Mouse (Mus musculus) neural tube, embryonic 11.5 days (tissue): ENCODE results near the gene Gpbp1. TPM values are rescaled to one million over a fixed set of nuclear protein-coding genes. Genes with fewer than 3 reads are reported as not detected.

Experiments
- ATAC-seq: fragments of 200-750 bp; cut with Nextera tagmentation; 2 replicates; pipeline ENCODE4 v1.8.0; 2017; ENCODE audit warnings: moderate number of reproducible peaks, mild to moderate bottlenecking, moderate TSS enrichment, moderate library complexity; ENCODE audit not compliant: insufficient read depth, low FRiP score, low TSS enrichment
- DNase-seq: peaks from one replicate; pipeline ENCODE4 v3.0.0-alpha.2; 2015; ENCODE audit warnings: low spot score
- H3K27ac ChIP-seq: fragments of 300-500 bp; sonication (generic); 2 replicates; pipeline ENCODE4 v1.5.1; 2014; ENCODE audit warnings: low read depth, mild to moderate bottlenecking, low read length
- H3K27me3 ChIP-seq: fragments of 300-500 bp; sonication (generic); 2 replicates; pipeline ENCODE4 v1.6.1; 2014; ENCODE audit warnings: mild to moderate bottlenecking, low read length, mixed read lengths; ENCODE audit not compliant: control insufficient read depth, insufficient read depth
- H3K36me3 ChIP-seq: fragments of 300-500 bp; sonication (generic); 2 replicates; pipeline ENCODE4 v1.6.1; 2014; ENCODE audit warnings: mild to moderate bottlenecking, low read length, moderate library complexity, mixed read lengths; ENCODE audit not compliant: control insufficient read depth, insufficient read depth
- H3K4me1 ChIP-seq: fragments of 300-500 bp; sonication (generic); 2 replicates; pipeline ENCODE4 v1.6.1; 2014; ENCODE audit warnings: low read length, mixed read lengths; ENCODE audit not compliant: control insufficient read depth, insufficient read depth
- H3K4me2 ChIP-seq: fragments of 300-500 bp; sonication (generic); 2 replicates; pipeline ENCODE4 v1.6.1; 2014; ENCODE audit warnings: low read depth, mild to moderate bottlenecking, moderate library complexity
- H3K4me3 ChIP-seq: fragments of 300-500 bp; sonication (generic); 2 replicates; pipeline ENCODE4 v1.5.1; 2014; ENCODE audit warnings: low read depth, low read length
- H3K9ac ChIP-seq: fragments of 300-500 bp; sonication (generic); 2 replicates; pipeline ENCODE4 v1.6.1; 2014; ENCODE audit warnings: mild to moderate bottlenecking, low read length
- H3K9me3 ChIP-seq: fragments of 300-500 bp; sonication (generic); 2 replicates; pipeline ENCODE4 v1.6.1; 2016; ENCODE audit warnings: low read length; ENCODE audit not compliant: control insufficient read depth
- WGBS: fragments of 180-500 bp; shearing (Covaris S2); extraction: QIAGEN DNeasy Blood & Tissue Kit; methylation state at CpG from one replicate; pipeline ENCODE4 v1.1.7; 2014; 5-methylcytosine and 5-hydroxymethylcytosine counted together
- polyA plus RNA-seq: library from polyadenylated mRNA; unstranded; fragments of >200 nt; fragmentation: Nextera tagmentation; extraction: Ambion mirVana; gene quantifications from 2 replicates; pipeline ENCODE4 v1.2.1, GENCODE M21; 2014

The Gpbp1 gene
- polyA plus RNA-seq, 1 experiment from 2014 or later, result 129 TPM

DNA sequence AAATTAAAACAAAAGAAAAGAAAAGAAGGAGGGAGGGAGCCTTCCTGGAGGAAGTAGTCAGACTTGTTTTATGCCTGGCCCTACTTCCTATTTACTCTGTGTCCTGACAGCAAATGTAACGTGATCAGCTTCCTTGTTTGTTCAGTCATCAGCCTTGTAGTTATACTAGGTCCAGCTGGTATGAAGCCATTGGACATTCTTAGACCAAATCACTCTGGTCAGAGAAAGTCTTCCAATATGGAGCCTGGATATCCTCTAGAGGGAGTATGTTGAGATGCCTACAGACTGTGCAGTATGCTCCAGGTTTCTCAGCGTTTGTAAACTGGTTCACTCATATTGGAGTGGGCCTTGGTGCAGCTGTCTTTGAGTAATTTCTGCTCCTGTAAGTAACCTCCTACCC lies 71.8 kb downstream of the Gpbp1 start:
- DNase-seq (no peak), ATAC-seq (no peak)
- 72% methylated on average over 2 of the region's 2 CpGs for WGBS
- no peaks in the 10 kb centered on the region for H3K4me1 ChIP-seq
- no peak overlapping the region for H3K27ac ChIP-seq
- H3K4me3 ChIP-seq, result no peak overlapping the region
- H3K9ac ChIP-seq, result no peak overlapping the region
- no peaks in the 10 kb centered on the region for H3K36me3 ChIP-seq
- no peaks in the 10 kb centered on the region for H3K9me3 ChIP-seq
- no peak overlapping the region for H3K4me2 ChIP-seq
- no peaks in the 10 kb centered on the region for H3K27me3 ChIP-seq

DNA sequence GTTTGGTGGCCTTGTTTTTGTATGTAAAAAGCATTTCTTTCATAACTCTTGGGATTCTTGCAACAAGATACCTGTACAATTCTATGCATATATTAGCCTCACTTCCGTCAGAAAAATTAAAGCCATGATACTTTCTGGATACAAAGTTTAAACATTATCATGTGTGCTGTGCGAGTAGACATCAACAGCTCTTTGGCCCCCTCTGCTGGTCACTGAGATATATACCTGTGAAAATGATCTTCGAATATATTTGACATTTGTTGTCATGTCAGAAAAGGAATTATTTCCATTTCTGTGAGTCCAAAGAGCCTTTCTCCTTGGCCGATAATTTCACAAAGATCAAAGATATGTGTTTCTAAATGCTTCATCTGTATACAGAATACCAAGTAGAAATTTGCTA lies 76.8 kb downstream of the Gpbp1 start:
- no peaks in the 10 kb centered on the region for H3K36me3 ChIP-seq
- no peaks in the 10 kb centered on the region for H3K4me1 ChIP-seq
- ATAC-seq, result no peak
- H3K4me3 ChIP-seq, result no peak overlapping the region
- H3K9me3 ChIP-seq, result no peaks in the 10 kb centered on the region
- H3K27ac ChIP-seq, result no peak overlapping the region
- peak; percentile 50 for DNase-seq
- H3K4me2 ChIP-seq, result no peak overlapping the region
- no peaks in the 10 kb centered on the region for H3K27me3 ChIP-seq
- no peak overlapping the region for H3K9ac ChIP-seq
- 45% methylated on average over 4 of the region's 4 CpGs for WGBS

DNA sequence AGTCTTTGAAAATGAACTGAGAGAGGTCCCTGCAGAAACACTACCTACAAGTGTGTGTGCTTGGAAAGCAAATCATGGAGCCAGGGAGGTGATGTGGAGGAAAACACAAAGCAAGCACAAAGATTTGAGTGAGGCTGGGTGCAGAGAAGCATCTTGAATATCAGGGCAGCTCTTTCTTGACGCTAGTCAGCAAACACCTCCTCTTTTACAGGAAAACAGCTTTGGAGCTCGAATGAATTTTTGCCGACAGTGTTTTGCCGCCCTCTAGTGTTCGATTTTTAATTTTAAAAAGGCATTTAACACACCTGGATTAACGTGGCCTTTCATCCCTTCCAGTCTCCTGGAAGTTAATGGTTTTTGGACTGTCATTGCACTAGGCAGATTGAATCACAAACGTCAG lies 79.1 kb downstream of the Gpbp1 start:
- WGBS, result 5% methylated on average over 7 of the region's 7 CpGs
- ATAC-seq (no peak), DNase-seq (peak; percentile 41)
- Histone ChIP-seq H3K4me1 (no peaks in the 10 kb centered on the region), H3K4me2 (no peak overlapping the region), H3K9ac (no peak overlapping the region), H3K36me3 (no peaks in the 10 kb centered on the region), H3K27me3 (no peaks in the 10 kb centered on the region), H3K9me3 (no peaks in the 10 kb centered on the region), H3K27ac (no peak overlapping the region), H3K4me3 (no peak overlapping the region)

DNA sequence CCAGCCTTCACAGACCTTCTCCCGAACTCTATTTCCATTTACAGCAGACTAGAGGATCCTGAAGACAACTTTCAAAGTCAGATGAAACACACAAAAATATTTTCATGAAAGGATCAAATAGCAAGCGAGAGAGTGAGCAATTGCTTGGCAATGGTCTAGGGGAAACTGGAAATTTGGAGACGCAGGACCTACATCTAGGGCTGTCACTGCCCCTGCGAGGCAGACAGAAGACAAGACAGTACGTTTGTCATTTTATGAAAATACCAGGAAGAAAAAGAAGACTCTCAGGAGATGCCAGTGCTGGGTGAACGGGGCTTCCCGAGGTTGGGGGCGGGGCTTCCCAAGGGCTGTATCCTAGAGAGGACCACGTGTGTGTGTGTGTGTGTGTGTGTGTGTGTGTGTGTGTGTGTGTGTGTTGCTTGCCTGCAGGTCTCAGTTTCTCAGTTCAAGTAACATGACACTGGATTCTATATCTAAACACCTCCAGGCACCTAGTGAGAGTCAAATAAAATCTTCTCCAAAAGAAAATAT lies 83.0 kb downstream of the Gpbp1 start:
- Histone ChIP-seq H3K27me3 (no peaks in the 10 kb centered on the region), H3K4me1 (no peaks in the 10 kb centered on the region), H3K9me3 (no peaks in the 10 kb centered on the region), H3K27ac (no peak overlapping the region), H3K4me3 (no peak overlapping the region), H3K9ac (no peak overlapping the region), H3K4me2 (no peak overlapping the region), H3K36me3 (no peaks in the 10 kb centered on the region)
- DNase-seq (no peak), ATAC-seq (no peak)
- WGBS, result 70% methylated on average over 9 of the region's 9 CpGs

DNA sequence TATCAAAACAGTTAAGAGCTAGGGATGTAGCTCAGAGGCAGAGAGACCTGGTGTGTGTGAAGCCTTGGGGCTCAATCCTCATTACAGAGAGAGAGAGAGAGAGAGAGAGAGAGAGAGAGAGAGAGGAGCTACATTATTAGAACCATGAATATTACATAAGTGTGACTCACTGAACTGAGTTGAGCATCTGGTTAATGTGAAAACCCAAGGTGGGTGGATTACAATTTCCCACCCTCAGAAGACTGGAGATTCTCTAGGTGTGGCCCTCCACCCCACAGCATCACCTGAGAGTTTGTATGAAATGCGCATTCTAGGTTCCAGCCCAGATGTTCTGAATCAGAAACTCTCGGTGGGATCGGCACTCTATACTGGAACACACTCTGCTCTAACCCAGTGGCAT lies 84.0 kb downstream of the Gpbp1 start:
- H3K9me3 ChIP-seq, result no peaks in the 10 kb centered on the region
- WGBS, result 95% methylated on average over 3 of the region's 3 CpGs
- H3K27me3 ChIP-seq, result no peaks in the 10 kb centered on the region
- no peaks in the 10 kb centered on the region for H3K4me1 ChIP-seq
- H3K4me3 ChIP-seq, result no peak overlapping the region
- no peak overlapping the region for H3K9ac ChIP-seq
- H3K4me2 ChIP-seq, result no peak overlapping the region
- no peak for DNase-seq
- H3K27ac ChIP-seq, result no peak overlapping the region
- no peaks in the 10 kb centered on the region for H3K36me3 ChIP-seq
- ATAC-seq, result no peak

DNA sequence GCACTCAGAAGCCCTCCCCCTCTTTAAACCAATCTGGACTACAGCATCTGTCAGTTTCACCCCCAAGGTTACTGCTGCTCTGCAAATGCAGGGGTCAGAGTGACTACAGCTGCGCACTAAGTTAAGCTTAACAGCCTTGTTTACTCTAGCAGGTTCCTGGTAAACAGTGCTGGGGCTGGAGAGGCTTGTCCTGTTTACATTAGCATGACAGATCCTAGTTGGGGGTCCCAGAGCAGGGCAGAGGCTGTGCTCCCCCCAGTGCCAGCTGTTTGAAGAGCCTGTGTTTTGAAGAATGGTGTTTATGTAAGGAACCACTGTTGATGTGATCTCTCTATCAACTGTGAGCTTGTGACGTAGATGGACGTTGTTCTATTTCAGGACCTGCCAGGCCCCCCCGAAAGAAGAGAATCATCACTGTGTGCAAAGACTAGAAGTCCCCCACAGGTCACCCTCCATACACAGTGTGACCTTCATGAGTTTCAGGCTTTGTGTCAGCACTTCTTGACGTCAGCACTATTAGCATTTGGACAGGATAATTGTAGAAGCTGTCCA lies 92.2 kb downstream of the Gpbp1 start:
- Histone ChIP-seq H3K9ac (no peak overlapping the region), H3K27me3 (no peaks in the 10 kb centered on the region), H3K4me3 (no peak overlapping the region), H3K9me3 (no peaks in the 10 kb centered on the region), H3K4me1 (no peaks in the 10 kb centered on the region), H3K4me2 (no peak overlapping the region), H3K36me3 (no peaks in the 10 kb centered on the region), H3K27ac (no peak overlapping the region)
- WGBS, result 39% methylated on average over 5 of the region's 5 CpGs
- DNase-seq (no peak), ATAC-seq (no peak)

DNA sequence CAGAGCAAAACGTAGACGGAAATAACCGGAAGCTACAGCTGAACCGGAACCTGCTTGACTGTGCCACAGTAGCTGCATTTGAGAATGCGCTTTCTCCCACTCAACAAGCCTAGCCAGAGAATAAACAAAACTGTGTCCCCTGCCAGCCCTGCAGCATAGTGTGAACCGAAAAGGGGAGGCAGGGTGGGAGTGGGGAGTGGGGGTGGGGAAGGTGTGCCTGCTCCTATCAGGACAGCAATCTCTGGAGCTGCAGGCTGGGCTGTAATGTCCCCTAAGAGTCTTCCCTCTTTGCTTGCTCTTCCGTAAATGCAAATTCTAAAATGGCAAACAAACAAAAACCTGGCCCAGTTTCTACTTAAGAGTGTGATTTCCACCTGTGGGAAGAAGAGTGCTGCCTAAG lies 92.8 kb downstream of the Gpbp1 start:
- H3K27me3 ChIP-seq, result no peaks in the 10 kb centered on the region
- H3K36me3 ChIP-seq, result no peaks in the 10 kb centered on the region
- no peak overlapping the region for H3K4me3 ChIP-seq
- H3K27ac ChIP-seq, result no peak overlapping the region
- no peaks in the 10 kb centered on the region for H3K4me1 ChIP-seq
- 51% methylated on average over 7 of the region's 7 CpGs for WGBS
- no peak overlapping the region for H3K9ac ChIP-seq
- no peak for DNase-seq
- no peak overlapping the region for H3K4me2 ChIP-seq
- ATAC-seq, result no peak
- no peaks in the 10 kb centered on the region for H3K9me3 ChIP-seq

DNA sequence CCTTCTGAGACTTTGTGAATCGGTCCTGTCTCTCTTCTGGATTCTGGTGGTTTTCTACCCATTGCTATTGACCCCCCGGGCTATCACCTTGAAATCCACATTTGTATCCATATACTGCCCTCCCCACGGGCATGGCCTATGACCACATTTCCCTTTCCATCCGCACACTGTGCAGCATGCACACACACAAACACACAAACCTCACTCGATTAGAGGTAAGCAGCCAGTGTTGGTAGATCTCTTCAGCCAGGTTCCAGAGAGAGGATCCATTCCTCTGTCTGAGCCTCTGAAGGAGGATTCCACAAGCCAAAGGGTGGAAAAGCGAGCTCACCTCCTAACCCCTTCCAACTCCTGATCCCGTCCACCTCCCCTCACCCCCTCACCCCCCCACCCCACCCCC lies 94.4 kb downstream of the Gpbp1 start:
- no peaks in the 10 kb centered on the region for H3K4me1 ChIP-seq
- H3K4me2 ChIP-seq, result no peak overlapping the region
- no peaks in the 10 kb centered on the region for H3K9me3 ChIP-seq
- WGBS, result 92% methylated on average over 7 of the region's 7 CpGs
- ATAC-seq (no peak), DNase-seq (no peak)
- H3K4me3 ChIP-seq, result no peak overlapping the region
- no peak overlapping the region for H3K27ac ChIP-seq
- no peaks in the 10 kb centered on the region for H3K27me3 ChIP-seq
- no peaks in the 10 kb centered on the region for H3K36me3 ChIP-seq
- no peak overlapping the region for H3K9ac ChIP-seq

DNA sequence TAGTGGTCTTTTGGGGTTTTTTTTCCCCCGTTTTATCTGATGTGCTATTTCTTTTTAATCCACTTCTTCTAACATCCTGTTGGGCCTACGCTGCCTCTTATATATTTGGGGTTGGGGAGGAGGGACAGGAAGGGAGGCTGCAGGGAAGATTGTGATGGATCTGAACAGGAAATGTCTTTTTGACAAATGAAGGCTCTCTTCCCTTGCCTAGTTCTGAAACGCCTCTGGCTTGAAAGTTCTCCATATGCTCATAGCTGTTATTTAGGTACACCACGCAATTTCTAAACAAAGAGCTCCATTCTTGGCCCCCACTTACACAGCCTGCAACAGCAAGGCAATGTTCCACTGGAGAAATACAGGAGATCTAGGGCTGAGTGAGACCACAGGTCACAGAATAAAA lies 95.0 kb downstream of the Gpbp1 start:
- H3K9me3 ChIP-seq, result no peaks in the 10 kb centered on the region
- H3K4me1 ChIP-seq, result no peaks in the 10 kb centered on the region
- no peak overlapping the region for H3K9ac ChIP-seq
- DNase-seq (no peak), ATAC-seq (no peak)
- no peak overlapping the region for H3K4me2 ChIP-seq
- no peaks in the 10 kb centered on the region for H3K27me3 ChIP-seq
- WGBS, result 74% methylated on average over 4 of the region's 4 CpGs
- H3K27ac ChIP-seq, result no peak overlapping the region
- H3K36me3 ChIP-seq, result no peaks in the 10 kb centered on the region
- H3K4me3 ChIP-seq, result no peak overlapping the region
